Mouse (Mus musculus) kidney, adult 11 months (tissue): ENCODE results near the gene Zfp622.
A peak's percentile ranks its signal among the peaks of the same experiment; 100 is the strongest.
"Not testable (repeated sequence)": the region's sequence is repeated elsewhere in the genome, so short reads cannot be mapped to it uniquely, and the experiment has no call there.

Experiments used
- DNase-seq: peaks from one replicate; pipeline ENCODE4 v3.0.0; 2022

Gene Zfp622

GRCm38 (mm10) chr15:25972758-25973157 is 11.4 kb upstream of the Zfp622 start:
- DNase-seq, result no peak

- DNase-seq, result no peak
Measured at GRCm38 (mm10) chr15:25974352-25974751, 9.8 kb upstream of the Zfp622 start.

GRCm38 (mm10) chr15:25975810-25976209 is 8.4 kb upstream of the Zfp622 start:
- no peak for DNase-seq

- DNase-seq, result not testable (repeated sequence)
Measured at GRCm38 (mm10) chr15:25983614-25984013, 552 bp upstream of the Zfp622 start.

- DNase-seq, result no peak
Measured at GRCm38 (mm10) chr15:25984734-25985492, 747 bp downstream of the Zfp622 start.

- DNase-seq, result peak; percentile 24
Measured at GRCm38 (mm10) chr15:25992992-25993727, 9.0 kb downstream of the Zfp622 start.

- DNase-seq, result no peak
Measured at GRCm38 (mm10) chr15:25995521-25995920, 11.4 kb downstream of the Zfp622 start.

- not testable (repeated sequence) for DNase-seq
Measured at GRCm38 (mm10) chr15:25999545-25999944, 15.4 kb downstream of the Zfp622 start.

GRCm38 (mm10) chr15:26008621-26009020 is 24.5 kb downstream of the Zfp622 start:
- DNase-seq, result no peak

- DNase-seq, result no peak
Measured at GRCm38 (mm10) chr15:26012891-26013290, 28.7 kb downstream of the Zfp622 start.

GRCm38 (mm10) chr15:26015979-26016665 is 32.0 kb downstream of the Zfp622 start:
- peak; percentile 22 for DNase-seq

- DNase-seq, result no peak
Measured at GRCm38 (mm10) chr15:26021721-26022120, 37.6 kb downstream of the Zfp622 start.

GRCm38 (mm10) chr15:26022636-26023035 is 38.5 kb downstream of the Zfp622 start:
- DNase-seq, result no peak

GRCm38 (mm10) chr15:26031692-26032091 is 47.5 kb downstream of the Zfp622 start:
- no peak for DNase-seq

- DNase-seq, result no peak
Measured at GRCm38 (mm10) chr15:26040567-26040966, 56.4 kb downstream of the Zfp622 start.

- no peak for DNase-seq
Measured at GRCm38 (mm10) chr15:26041196-26041947, 57.2 kb downstream of the Zfp622 start.
